ENCODE assay signal across 8 mouse cellular contexts in genomic region chr16:59471637-59472278, GRCm38 (mm10). TPM values are rescaled to one million over a fixed set of nuclear protein-coding genes. Genes with fewer than 3 reads are reported as not detected.
DNase-seq lines count a peak whose midpoint lies in the region; ATAC-seq and TF ChIP-seq lines count a peak whose summit lies in the region.

Gene Riox2, plus strand, starts transcription at chr16:59471775.

- dilution Hi-C loops in CH12.LX (cut with MboI; ENCODE audit: extremely low pct_ligation_motif_present, extremely low pct_unique_long_range_greater_than_20kb, low sequenced_read_pairs), result no loop called here

- H3K4me3 ChIP-seq in CH12.LX (replicated peaks in 1 of 3; ENCODE audit: low read depth in 2 of 3, low read length in 2 of 3, poor library complexity in 1 of 3), result peak within 1 kb of the TSS; percentile 69 to 88 (median 86)
- peak within 1 kb of the TSS; percentile 55 for H3K4me3 ChIP-seq in forebrain, embryonic 11.5 days (ENCODE audit: low read depth, low read length)
- peak within 1 kb of the TSS; percentile 77 for H3K4me3 ChIP-seq in heart, embryonic 16.5 days (ENCODE audit: low read length)
- peak within 1 kb of the TSS; percentile 68 to 71 for H3K4me3 ChIP-seq in liver, embryonic 14.5 days (ENCODE audit: insufficient read depth in 1 of 2, low read depth in 2 of 2, low read length in 2 of 2)
- H3K4me3 ChIP-seq in stomach, embryonic 15.5 days (replicated peaks), result peak within 1 kb of the TSS; percentile 78

- H3K4me1 ChIP-seq in CH12.LX (ENCODE audit: control insufficient read depth in 1 of 2, insufficient read depth in 2 of 2), result peaks cover 0 to 32% of the 10 kb centered on the region in 2 experiments; a peak in 3 of 4 replicates
- no peaks in the 10 kb centered on the region for H3K4me1 ChIP-seq in forebrain, embryonic 11.5 days (replicated peaks; ENCODE audit: control insufficient read depth, insufficient read depth, low read length)
- H3K4me1 ChIP-seq in heart, embryonic 16.5 days (ENCODE audit: control insufficient read depth, insufficient read depth, low read length), result peaks cover 10% of the 10 kb centered on the region
- peaks cover 0 to 5% of the 10 kb centered on the region in 2 experiments; a peak in 2 of 4 replicates for H3K4me1 ChIP-seq in liver, embryonic 14.5 days (replicated peaks; ENCODE audit: control insufficient read depth in 2 of 2, insufficient read depth in 2 of 2, low read length in 1 of 2)
- no peaks in the 10 kb centered on the region for H3K4me1 ChIP-seq in stomach, embryonic 15.5 days

- WGBS in forebrain, embryonic 11.5 days, result 1% methylated on average over 55 of the region's 56 CpGs
- 1% methylated on average over 56 of the region's 56 CpGs for WGBS in heart, embryonic 16.5 days
- WGBS in liver, embryonic 14.5 days (ENCODE audit: insufficient replicate concordance), result under 1% methylated on average over 56 of the region's 56 CpGs
- 1% methylated on average over 50 of the region's 56 CpGs for WGBS in stomach, embryonic 15.5 days

- no peaks in the 10 kb centered on the region for H3K27me3 ChIP-seq in CH12.LX (replicated peaks)
- H3K27me3 ChIP-seq in forebrain, embryonic 11.5 days (ENCODE audit: control insufficient read depth, insufficient read depth, low read length), result no peaks in the 10 kb centered on the region
- H3K27me3 ChIP-seq in heart, embryonic 16.5 days (ENCODE audit: control insufficient read depth, insufficient read depth, low read length), result no peaks in the 10 kb centered on the region
- H3K27me3 ChIP-seq in liver, embryonic 14.5 days (ENCODE audit: control insufficient read depth, insufficient read depth, low read length), result no peaks in the 10 kb centered on the region
- H3K27me3 ChIP-seq in stomach, embryonic 15.5 days (replicated peaks), result no peaks in the 10 kb centered on the region

- H3K9ac ChIP-seq in CH12.LX (ENCODE audit: insufficient read depth, low read depth), result peak within 1 kb of the TSS; percentile 67
- H3K9ac ChIP-seq in forebrain, embryonic 11.5 days (ENCODE audit: low read length), result peak within 1 kb of the TSS; percentile 60
- H3K9ac ChIP-seq in heart, embryonic 16.5 days (ENCODE audit: low read length), result peak within 1 kb of the TSS; percentile 80
- H3K9ac ChIP-seq in liver, embryonic 14.5 days (replicated peaks), result peak within 1 kb of the TSS; percentile 56
- peak within 1 kb of the TSS; percentile 73 for H3K9ac ChIP-seq in stomach, embryonic 15.5 days

- no peaks in the 10 kb centered on the region for H3K9me3 ChIP-seq in CH12.LX (replicated peaks; ENCODE audit: low read length)
- no peaks in the 10 kb centered on the region for H3K9me3 ChIP-seq in forebrain, embryonic 11.5 days (ENCODE audit: control insufficient read depth, low read length)
- H3K9me3 ChIP-seq in heart, embryonic 16.5 days (replicated peaks; ENCODE audit: control insufficient read depth, low read length), result no peaks in the 10 kb centered on the region; the same call in 1 of the 2 replicates
- no peaks in the 10 kb centered on the region for H3K9me3 ChIP-seq in liver, embryonic 14.5 days (ENCODE audit: control insufficient read depth, low read length)
- no peaks in the 10 kb centered on the region for H3K9me3 ChIP-seq in stomach, embryonic 15.5 days

- no peak for TF ChIP-seq CTCF in CH12.LX (conservative IDR thresholded peaks at IDR 0.05 in 1 of 2, IDR thresholded peaks at IDR 0.05 in 1 of 2; ENCODE audit: low read depth in 2 of 2, low read length in 2 of 2)
- no peak; the same call in 1 of the 2 replicates for TF ChIP-seq CTCF in liver, embryonic 14.5 days (IDR thresholded peaks at IDR 0.05; ENCODE audit: low read depth)

- in situ Hi-C loops in CH12.LX (cut with MboI; ENCODE audit: low pct_ligation_motif_present, low pct_unique_long_range_greater_than_20kb, low sequenced_read_pairs), result loop anchor here (10.0 kb wide), 1 partner anchor 83 kb away; no protein-coding TSS in a partner anchor

- DNase-seq in CH12.LX (ENCODE audit: extremely low read depth), result peak; percentile 81
- DNase-seq in c-Kit-positive CD71-positive TER-119-negative erythroid progenitor cells, embryonic 14.5 days (ENCODE audit: low read depth), result peak; percentile 54
- DNase-seq in forebrain, embryonic 11.5 days (ENCODE audit: low spot score), result peak; percentile 91
- peak; percentile 78 to 90 for DNase-seq in kidney, postnatal 36 days
- DNase-seq in liver, embryonic 14.5 days (ENCODE audit: low read depth in 3 of 3, low spot score in 3 of 3), result peak; percentile 55 to 61 (median 56)
- peak; percentile 88 for DNase-seq in neural tube, embryonic 10.5 days (ENCODE audit: extremely low spot score, low spot score)

- H3K36me3 ChIP-seq in CH12.LX (replicated peaks in 1 of 2; ENCODE audit: control insufficient read depth in 1 of 2, insufficient read depth in 1 of 2, low read length in 1 of 2), result peaks cover 14 to 20% of the 10 kb centered on the region in 2 experiments
- H3K36me3 ChIP-seq in forebrain, embryonic 11.5 days (ENCODE audit: control insufficient read depth, insufficient read depth, low read length), result no peaks in the 10 kb centered on the region
- H3K36me3 ChIP-seq in heart, embryonic 16.5 days (ENCODE audit: control insufficient read depth, insufficient read depth), result peaks cover 11% of the 10 kb centered on the region
- H3K36me3 ChIP-seq in liver, embryonic 14.5 days (replicated peaks; ENCODE audit: control insufficient read depth, insufficient read depth, low read depth), result peaks cover 3% of the 10 kb centered on the region; the same call in 1 of the 2 replicates
- H3K36me3 ChIP-seq in stomach, embryonic 15.5 days, result no peaks in the 10 kb centered on the region

- peak within 1 kb of the TSS; percentile 97 for H3K4me2 ChIP-seq in CH12.LX (ENCODE audit: insufficient read depth, low read depth, poor library complexity, severe bottlenecking)
- peak within 1 kb of the TSS; percentile 65 for H3K4me2 ChIP-seq in forebrain, embryonic 11.5 days (ENCODE audit: low read depth, low read length, severe bottlenecking)
- peak within 1 kb of the TSS; percentile 57 for H3K4me2 ChIP-seq in heart, embryonic 16.5 days (ENCODE audit: low read depth, low read length)
- peak within 1 kb of the TSS; percentile 65 for H3K4me2 ChIP-seq in liver, embryonic 14.5 days (ENCODE audit: low read depth)
- peak within 1 kb of the TSS; percentile 72 for H3K4me2 ChIP-seq in stomach, embryonic 15.5 days

- peak; percentile 95 for TF ChIP-seq POLR2A in CH12.LX (IDR thresholded peaks at IDR 0.05; ENCODE audit: low read depth, low read length)

- ATAC-seq in forebrain, embryonic 11.5 days (replicated peaks; ENCODE audit: low FRiP score), result peak; percentile 97
- peak; percentile 88 for ATAC-seq in heart, embryonic 16.5 days (replicated peaks; ENCODE audit: extremely low read depth, insufficient read depth, low FRiP score)
- ATAC-seq in liver, embryonic 14.5 days (ENCODE audit: insufficient read depth), result peak; percentile 93
- ATAC-seq in stomach, embryonic 15.5 days (ENCODE audit: insufficient read depth, low FRiP score, low read depth), result peak; percentile 93

- H3K79me2 ChIP-seq in CH12.LX (replicated peaks; ENCODE audit: control insufficient read depth, extremely low read depth, insufficient read depth, poor library complexity, severe bottlenecking), result peaks cover 20% of the 10 kb centered on the region

- TF ChIP-seq RAD21 in CH12.LX (IDR thresholded peaks at IDR 0.05; ENCODE audit: low read depth, low read length), result no peak

- no peak for TF ChIP-seq EP300 in CH12.LX (IDR thresholded peaks at IDR 0.05; ENCODE audit: low read length)
- no peak for TF ChIP-seq EP300 in liver, embryonic 14.5 days (IDR thresholded peaks at IDR 0.05; ENCODE audit: low read depth)

- H3K27ac ChIP-seq in CH12.LX (ENCODE audit: insufficient read depth, low read depth), result peak within 1 kb of the TSS; percentile 29
- no peak within 1 kb of the TSS for H3K27ac ChIP-seq in forebrain, embryonic 11.5 days (ENCODE audit: low read depth, low read length)
- H3K27ac ChIP-seq in heart, embryonic 16.5 days (ENCODE audit: low read length), result peak within 1 kb of the TSS; percentile 77
- H3K27ac ChIP-seq in liver, embryonic 14.5 days, result peak within 1 kb of the TSS; percentile 40
- peak within 1 kb of the TSS; percentile 68 for H3K27ac ChIP-seq in stomach, embryonic 15.5 days

TF ChIP-seq in CH12.LX, 34 proteins besides CTCF, POLR2A, EP300 and RAD21 (continues in another document):
- TF ChIP-seq ELF1 (IDR thresholded peaks at IDR 0.05; ENCODE audit: low read depth, low read length) (peak; percentile 66), ZC3H11A (IDR thresholded peaks at IDR 0.05; ENCODE audit: low read depth, low read length) (no peak), GABPA (IDR thresholded peaks at IDR 0.05; ENCODE audit: insufficient replicate concordance, low read depth, low read length) (no peak), NRF1 (IDR thresholded peaks at IDR 0.05; ENCODE audit: low read depth, low read length) (peak; percentile 86), USF1 (IDR thresholded peaks at IDR 0.05; ENCODE audit: low read depth, low read length) (peak; percentile 34), KAT2A (IDR thresholded peaks at IDR 0.05; ENCODE audit: insufficient replicate concordance, low read length) (no peak), ETS1 (conservative IDR thresholded peaks at IDR 0.05; ENCODE audit: low read depth, low read length) (no peak), E2F4 (IDR thresholded peaks at IDR 0.05; ENCODE audit: insufficient replicate concordance, low read depth, low read length) (no peak), RCOR1 (conservative IDR thresholded peaks at IDR 0.05; ENCODE audit: low read depth, low read length) (no peak), MYC (IDR thresholded peaks at IDR 0.05; ENCODE audit: low read depth, low read length) (peak; percentile 97), MAFK (IDR thresholded peaks at IDR 0.05; ENCODE audit: insufficient replicate concordance, low read length) (no peak), SMC3 (IDR thresholded peaks at IDR 0.05; ENCODE audit: low read depth, low read length) (no peak), MAX (IDR thresholded peaks at IDR 0.05; ENCODE audit: low read length) (peak; percentile 96), ZKSCAN1 (IDR thresholded peaks at IDR 0.05; ENCODE audit: borderline replicate concordance, low read depth, low read length) (no peak), NELFE (IDR thresholded peaks at IDR 0.05; ENCODE audit: low read depth, low read length) (peak; percentile 86), CHD1 (IDR thresholded peaks at IDR 0.05; ENCODE audit: low read depth, low read length) (no peak), MAZ (IDR thresholded peaks at IDR 0.05; ENCODE audit: low read depth, low read length) (peak; percentile 55; the same call in 1 of the 2 replicates)

RNA-seq across cellular contexts. Expression of gene Riox2, which starts in this region (rescaled TPM):
- total RNA-seq in CH12.LX (2012; rRNA removed) (53.6 and 59.0 TPM in 2 replicates), CH12.LX (2014; rRNA removed) (43.2 and 47.3 TPM in 2 replicates)
- 90.7 and 102 TPM in 2 replicates for polyA plus RNA-seq in CH12.LX (2012; ENCODE audit: insufficient read length, low read depth)
- 30.7 and 31.1 TPM in 2 replicates for polyA plus RNA-seq in forebrain, embryonic 11.5 days (2014; fragmentation: Nextera tagmentation; extraction: Ambion mirVana)
- polyA plus RNA-seq in heart, embryonic 16.5 days (2015; fragmentation: Nextera tagmentation; extraction: Ambion mirVana), result 25.3 and 27.5 TPM in 2 replicates
- polyA plus RNA-seq in liver, embryonic 14.5 days (2012; rRNA removed), result 3.9 and 7.6 TPM in 2 replicates
- polyA plus RNA-seq in liver, embryonic 14.5 days (2014; fragmentation: Nextera tagmentation; extraction: Ambion mirVana), result 15.3 and 15.8 TPM in 2 replicates
- polyA plus RNA-seq in stomach, embryonic 15.5 days (2015; fragmentation: Nextera tagmentation; extraction: Ambion mirVana), result 36.6 and 37.0 TPM in 2 replicates
